Comparison of ENCODE assay signal across 8 mouse cellular contexts in genomic region chr19:3208283-3208682, GRCm38 (mm10).
DNase-seq lines count a peak whose midpoint lies in the region.

No protein-coding gene starts in this region.

- peak; percentile 31 for DNase-seq in gastrocnemius, postnatal 10 days
- DNase-seq in gastrocnemius, postnatal 25 days: no peak
- peak; percentile 22 for DNase-seq in ovary, postnatal 36 days (ENCODE audit: low spot score)
- no peak for DNase-seq in ovary, postnatal 10 days (ENCODE audit: low spot score)
- peak; percentile 31 for DNase-seq in c-Kit-positive CD71-positive TER-119-positive erythroid progenitor cells, embryonic 14.5 days (ENCODE audit: low spot score)
- peak; percentile 12 to 51 for DNase-seq in layer of hippocampus, postnatal 14 days (ENCODE audit: low spot score in 2 of 2)
- peak; percentile 10 for DNase-seq in right cerebral cortex, postnatal 25 days
- DNase-seq in urinary bladder, postnatal 4 days (ENCODE audit: low spot score in 2 of 2): no peak

Comparison
In these comparisons a context has a peak if more than half of its experiments do, and no peak if none do; other contexts are left out.
1. DNase-seq: peak in gastrocnemius, postnatal 10 days (single experiment), ovary, postnatal 36 days (single experiment), c-Kit-positive CD71-positive TER-119-positive erythroid progenitor cells, embryonic 14.5 days (single experiment), layer of hippocampus, postnatal 14 days (2 of 2) and right cerebral cortex, postnatal 25 days (single experiment); none in gastrocnemius, postnatal 25 days (single experiment), ovary, postnatal 10 days (single experiment) and urinary bladder, postnatal 4 days (0 of 2).